Mouse (Mus musculus) liver, adult 2 months (tissue): Measurements from ENCODE around the gene Cs. TPM values are rescaled to one million over a fixed set of nuclear protein-coding genes. Genes with fewer than 3 reads are reported as not detected.

Source experiments
- DNase-seq: peaks from one replicate; pipeline ENCODE4 v3.0.0-alpha.2; 2011; ENCODE audit warnings: low read depth, low spot score; ENCODE audit errors: extremely low read depth
- H3K27ac ChIP-seq: fragments of 200-500 bp; replicated peaks from 2 replicates; pipeline ENCODE4 v1.5.1; 2012; ENCODE audit warnings: low read depth, mild to moderate bottlenecking, control low read depth, inconsistent platforms, low read length; ENCODE audit not compliant: insufficient read depth
- H3K27me3 ChIP-seq: fragments of 200-500 bp; 2 replicates; pipeline ENCODE4 v1.6.1; 2012; ENCODE audit warnings: mild to moderate bottlenecking, moderate library complexity, low read length, inconsistent platforms; ENCODE audit not compliant: control insufficient read depth, insufficient read depth
- H3K36me3 ChIP-seq: fragments of 200-500 bp; 2 replicates; pipeline ENCODE4 v1.6.1; 2012; ENCODE audit warnings: low read length, inconsistent platforms; ENCODE audit not compliant: control insufficient read depth, insufficient read depth
- H3K4me1 ChIP-seq: fragments of 200-500 bp; 2 replicates; pipeline ENCODE4 v1.6.1; 2011; ENCODE audit warnings: low read length; ENCODE audit not compliant: control insufficient read depth, insufficient read depth
- H3K4me3 ChIP-seq: fragments of 200-500 bp; 2 replicates; pipeline ENCODE4 v1.5.1; 2011; ENCODE audit warnings: low read depth, mild to moderate bottlenecking, control low read depth, low read length, moderate library complexity; ENCODE audit not compliant: insufficient read depth
- H3K79me2 ChIP-seq: fragments of 200-500 bp; 2 replicates; pipeline ENCODE4 v1.6.1; 2012; ENCODE audit warnings: inconsistent platforms, mild to moderate bottlenecking, low read length, moderate library complexity; ENCODE audit not compliant: control insufficient read depth, insufficient read depth
- H3K9ac ChIP-seq: fragments of 200-500 bp; 2 replicates; pipeline ENCODE4 v1.6.1; 2012; ENCODE audit warnings: low read depth, mild to moderate bottlenecking, control low read depth, inconsistent platforms, low read length
- CTCF ChIP-seq: fragments of 200-500 bp; IDR thresholded peaks from 2 replicates; pipeline ENCODE4 v1.5.1; 2011; ENCODE audit warnings: low read depth, low read length, control low read depth
- POLR2A ChIP-seq: fragments of 200-500 bp; IDR thresholded peaks from 2 replicates; pipeline ENCODE4 v1.6.1; 2011; ENCODE audit warnings: low read length, control low read depth; ENCODE audit not compliant: insufficient read depth; ENCODE audit errors: extremely low read depth
- WGBS: fragments of 180-500 bp; shearing (Covaris S2); methylation state at CpG from one replicate; pipeline ENCODE4 v1.1.7; 2018; 5-methylcytosine and 5-hydroxymethylcytosine counted together
- polyA plus RNA-seq: library from polyadenylated mRNA; depleted of rRNA; stranded (reverse); fragments of >200 nt; gene quantifications from 2 replicates; pipeline ENCODE4 v1.2.3, GENCODE M21; 2012; rRNA removed
- total RNA-seq: library from RNA; depleted of rRNA; stranded (reverse); fragments of >200 nt; gene quantifications from 2 replicates; pipeline ENCODE4 v1.2.3, GENCODE M21; 2014; rRNA removed

Cs gene
- total and polyA plus RNA-seq, 2 experiments = 57.1 to 115 TPM

DNA sequence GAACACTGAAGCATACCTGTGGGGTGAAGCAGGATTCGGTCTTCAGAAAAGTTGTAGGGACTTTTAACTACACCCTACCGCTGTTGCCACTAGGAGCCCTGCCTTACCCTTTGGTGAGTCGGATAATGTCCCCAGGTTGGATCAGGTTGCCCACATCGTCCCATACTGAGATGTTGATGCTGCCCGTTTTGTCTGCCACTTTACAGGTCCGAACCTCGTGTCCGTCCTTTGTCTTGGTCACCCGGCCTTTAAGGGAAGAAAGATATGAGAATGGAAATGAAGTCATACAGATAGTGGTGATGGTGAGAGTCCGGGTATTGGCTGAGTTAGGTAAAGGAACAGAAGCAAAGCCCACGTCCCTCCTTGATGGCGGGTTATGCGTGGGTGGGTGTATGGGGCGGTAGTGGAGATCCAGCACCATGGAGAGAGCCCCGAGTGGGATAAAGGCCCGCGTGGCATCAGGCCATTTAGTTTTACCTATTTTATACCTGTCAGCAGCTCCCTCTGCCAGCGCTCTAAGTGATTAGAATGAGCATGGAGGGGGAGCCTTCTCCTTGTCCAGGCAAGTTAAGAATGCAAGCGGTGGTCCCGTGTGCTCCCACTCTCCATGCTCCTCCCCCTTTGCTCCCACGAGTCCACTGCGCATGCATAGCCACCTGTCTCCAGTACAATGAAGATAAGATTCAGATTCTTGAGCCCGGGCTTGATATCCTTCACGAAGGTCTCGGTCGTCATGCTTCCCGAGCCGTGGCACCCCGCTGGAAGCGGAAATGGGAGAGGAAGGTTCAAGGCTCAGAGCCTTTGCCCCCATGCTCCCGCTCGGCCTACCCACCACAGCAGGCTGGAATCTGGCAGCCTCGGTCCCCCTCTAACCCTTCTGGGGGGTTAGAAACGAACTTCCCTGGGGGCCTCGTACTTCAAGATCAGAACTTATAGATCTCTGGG, 71.3 kb downstream of the Cs start:
- Histone ChIP-seq H3K4me1 (peaks cover 15% of the 10 kb centered on the region), H3K79me2 (peaks cover 7% of the 10 kb centered on the region; the same call in 1 of the 2 replicates), H3K27ac (peak overlapping the region; percentile 17), H3K9ac (peak overlapping the region; percentile 81), H3K36me3 (no peaks in the 10 kb centered on the region; the same call in 1 of the 2 replicates), H3K27me3 (no peaks in the 10 kb centered on the region), H3K4me3 (peak overlapping the region; percentile 84)
- no peak for DNase-seq
- TF ChIP-seq POLR2A (no peak), CTCF (no peak)
- WGBS = 19% methylated on average over 35 of the region's 35 CpGs

DNA sequence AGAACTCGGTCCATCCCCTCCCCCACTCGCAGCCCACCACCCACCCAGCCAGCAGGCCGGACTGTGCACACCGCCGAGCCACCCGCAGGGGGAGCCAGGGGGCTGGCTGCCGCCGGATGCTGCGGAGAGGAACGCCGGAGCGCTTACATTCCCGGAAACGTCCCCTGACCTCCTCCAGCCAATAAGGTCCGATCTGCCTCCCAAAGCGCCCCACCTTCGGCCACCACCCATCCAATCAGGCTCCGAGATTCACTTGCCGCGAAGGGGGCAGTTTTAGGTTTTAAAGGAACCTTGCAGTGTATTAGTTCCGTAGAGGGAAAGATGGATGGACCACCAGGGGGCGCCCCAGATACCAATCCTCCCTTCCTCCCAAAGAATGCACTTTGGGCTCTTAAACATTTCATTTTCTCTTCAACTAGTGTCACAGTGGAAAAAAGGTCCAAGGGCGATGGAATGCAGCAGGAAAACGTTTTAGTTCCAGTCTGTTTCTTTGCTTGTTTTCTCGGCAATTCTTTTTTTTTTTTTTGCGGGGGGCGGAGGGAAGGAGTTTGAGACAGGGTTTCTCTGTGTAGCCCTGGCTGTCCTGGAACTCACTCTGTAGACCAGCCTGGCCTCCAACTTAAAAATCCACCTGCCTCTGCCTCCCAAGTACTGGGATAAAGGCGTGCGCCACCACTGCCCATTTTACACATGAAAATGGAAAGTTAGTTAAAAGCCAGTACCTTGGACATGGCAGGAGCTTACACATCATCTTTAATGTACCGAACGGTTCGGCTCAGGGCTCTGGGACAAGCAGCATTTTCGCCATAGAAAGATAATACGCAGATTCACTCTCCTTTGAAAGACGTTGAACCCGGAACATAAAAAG, 72.4 kb downstream of the Cs start:
- no peaks in the 10 kb centered on the region for H3K27me3 ChIP-seq
- H3K4me1 ChIP-seq = peaks cover 15% of the 10 kb centered on the region
- H3K36me3 ChIP-seq = no peaks in the 10 kb centered on the region; the same call in 1 of the 2 replicates
- H3K4me3 ChIP-seq = peak overlapping the region; percentile 84
- 5% methylated on average over 36 of the region's 36 CpGs for WGBS
- H3K27ac ChIP-seq = peak overlapping the region; percentile 66
- TF ChIP-seq CTCF (peak; percentile 79), POLR2A (peak; percentile 66; the same call in 1 of the 2 replicates)
- H3K79me2 ChIP-seq = peaks cover 7% of the 10 kb centered on the region; the same call in 1 of the 2 replicates
- peak; percentile 96 for DNase-seq
- peak overlapping the region; percentile 81 for H3K9ac ChIP-seq

DNA sequence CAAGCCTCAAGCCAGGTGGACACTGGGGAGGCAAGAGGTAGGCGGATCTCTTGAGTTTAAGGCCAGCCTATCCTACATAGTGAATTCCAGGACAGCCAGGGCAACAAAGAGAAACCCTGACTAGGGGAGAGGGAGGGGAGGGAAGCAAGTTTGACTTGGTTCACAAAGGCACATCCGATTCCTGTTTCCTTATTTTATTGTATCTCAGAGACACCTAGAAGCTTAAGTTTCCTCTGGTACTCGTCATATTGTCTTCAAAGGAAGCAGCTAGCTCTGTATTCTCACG, 73.0 kb downstream of the Cs start:
- WGBS = 25% methylated on average over 4 of the region's 4 CpGs
- Histone ChIP-seq H3K79me2 (peaks cover 7% of the 10 kb centered on the region; the same call in 1 of the 2 replicates), H3K9ac (peak overlapping the region; percentile 43), H3K27ac (peak overlapping the region; percentile 66), H3K36me3 (peaks cover 3% of the 10 kb centered on the region; the same call in 1 of the 2 replicates), H3K27me3 (no peaks in the 10 kb centered on the region), H3K4me3 (peak overlapping the region; percentile 1; the same call in 1 of the 2 replicates), H3K4me1 (peaks cover 15% of the 10 kb centered on the region)
- TF ChIP-seq CTCF = no peak
- TF ChIP-seq POLR2A = no peak
- peak; percentile 43 for DNase-seq

DNA sequence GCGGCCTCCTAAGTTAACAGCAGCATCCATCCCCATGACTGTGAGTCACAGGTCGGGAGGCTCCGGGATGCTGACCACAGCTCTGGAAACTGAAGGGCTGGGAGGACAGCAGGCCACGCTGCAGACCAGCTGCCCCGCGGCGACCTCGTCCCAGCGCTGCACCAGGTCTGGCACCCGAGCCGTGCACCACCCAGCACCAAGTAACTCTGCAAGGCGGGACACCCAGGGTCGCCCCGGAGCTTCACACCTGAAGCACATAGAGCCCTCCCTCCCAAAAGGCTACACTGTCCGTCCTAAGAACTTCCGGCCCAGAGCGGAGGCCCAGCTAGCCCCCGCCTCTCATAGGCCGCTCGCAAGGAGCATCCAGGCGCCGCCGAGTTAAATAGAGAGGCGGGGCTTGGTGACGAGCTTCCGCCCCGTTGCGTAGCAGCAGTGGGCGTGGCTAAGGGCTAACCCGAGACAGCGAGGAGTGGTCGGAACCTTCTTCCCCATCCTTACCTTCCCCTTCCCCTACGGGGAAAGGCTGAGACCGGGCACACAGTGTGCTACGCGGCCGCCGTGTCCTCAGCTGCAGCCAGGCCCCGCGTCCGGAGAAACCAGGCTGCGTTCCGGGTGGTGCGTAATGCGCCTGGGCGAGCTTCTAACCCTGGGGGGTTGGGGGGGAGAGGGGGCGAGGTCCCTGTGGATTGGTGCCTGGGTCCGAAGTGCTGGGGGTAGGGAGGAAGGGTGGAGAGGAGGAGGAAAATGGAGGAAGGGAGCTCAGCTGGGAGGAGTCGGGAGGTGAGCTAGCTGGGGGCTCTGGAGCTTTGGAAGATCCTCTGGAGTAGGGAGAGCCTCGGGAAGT, 73.9 kb downstream of the Cs start, which contains the start of the genes Nabp2 and Rnf41:
Gene Nabp2 (minus strand): TSS at position 282 of the 844 bp plus-strand sequence.
Gene Rnf41 (plus strand): TSS at position 447 of the 844 bp plus-strand sequence.
- peak; percentile 81 for DNase-seq
- WGBS = under 1% methylated on average over 49 of the region's 50 CpGs
- Histone ChIP-seq H3K36me3 (peaks cover 4% of the 10 kb centered on the region; the same call in 1 of the 2 replicates), H3K4me1 (peaks cover 15% of the 10 kb centered on the region), H3K9ac (peak within 1 kb of the TSS; percentile 88), H3K27me3 (no peaks in the 10 kb centered on the region), H3K79me2 (peaks cover 7% of the 10 kb centered on the region; the same call in 1 of the 2 replicates), H3K4me3 (peak within 1 kb of the TSS; percentile 87), H3K27ac (peak within 1 kb of the TSS; percentile 78)
- TF ChIP-seq CTCF (no peak), POLR2A (peak; percentile 41)

DNA sequence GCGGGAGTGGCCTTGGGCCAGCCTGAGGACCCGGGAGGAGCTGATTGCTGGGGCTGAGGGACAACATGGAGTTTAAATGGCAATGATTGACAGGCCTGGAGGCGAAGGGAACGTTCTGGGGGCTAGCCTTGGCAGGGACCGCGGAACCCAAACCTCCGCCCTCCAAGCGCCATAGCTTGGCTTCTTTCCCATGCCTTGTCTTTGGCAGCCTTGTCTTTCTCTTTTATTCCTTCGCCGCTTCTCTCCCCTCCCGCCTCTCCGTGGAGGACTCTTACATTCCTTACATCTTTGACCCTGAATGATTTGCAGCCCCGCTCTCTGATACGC, 74.5 kb downstream of the Cs start:
- Histone ChIP-seq H3K4me3 (peak overlapping the region; percentile 87), H3K36me3 (peaks cover 6% of the 10 kb centered on the region; the same call in 1 of the 2 replicates), H3K27ac (peak overlapping the region; percentile 36; the same call in 1 of the 2 replicates), H3K79me2 (peaks cover 7% of the 10 kb centered on the region; the same call in 1 of the 2 replicates), H3K27me3 (no peaks in the 10 kb centered on the region), H3K9ac (peak overlapping the region; percentile 86), H3K4me1 (peaks cover 15% of the 10 kb centered on the region)
- WGBS = 10% methylated on average over 14 of the region's 14 CpGs
- TF ChIP-seq POLR2A (no peak), CTCF (no peak)
- DNase-seq = no peak

Other genes starting within 250 kb of the Cs start
- 6.6 and 9.1 TPM in 2 replicates for gene Baz2a, start 246.2 kb upstream of the Cs start, total RNA-seq
- 9.7 and 12.3 TPM in 2 replicates for gene Baz2a, start 246.2 kb upstream of the Cs start, polyA plus RNA-seq
- 8.0 and 9.6 TPM in 2 replicates for gene Rbms2, start 157.4 kb upstream of the Cs start, total RNA-seq
- gene Rbms2, start 157.4 kb upstream of the Cs start, polyA plus RNA-seq = 21.2 and 23.2 TPM in 2 replicates
- 485 and 986 TPM in 2 replicates for gene Gls2, start 143.3 kb upstream of the Cs start, total RNA-seq
- 1,667 and 2,920 TPM in 2 replicates for gene Gls2, start 143.3 kb upstream of the Cs start, polyA plus RNA-seq
- 20.8 and 21.1 TPM in 2 replicates for gene Spryd4, start 125.9 kb upstream of the Cs start, total RNA-seq
- 30.2 and 33.1 TPM in 2 replicates for gene Spryd4, start 125.9 kb upstream of the Cs start, polyA plus RNA-seq
- not detected in 2 replicates for gene Mip, start 111.9 kb upstream of the Cs start, total RNA-seq
- not detected in 2 replicates for gene Mip, start 111.9 kb upstream of the Cs start, polyA plus RNA-seq
- 1.6 and 1.7 TPM in 2 replicates for gene Timeless, start 105.7 kb upstream of the Cs start, total RNA-seq
- gene Timeless, start 105.7 kb upstream of the Cs start, polyA plus RNA-seq = 0.75 and 1.1 TPM in 2 replicates
- gene Apon, start 83.6 kb upstream of the Cs start, total RNA-seq = 201 and 227 TPM in 2 replicates
- 446 and 456 TPM in 2 replicates for gene Apon, start 83.6 kb upstream of the Cs start, polyA plus RNA-seq
- 1,199 and 1,422 TPM in 2 replicates for gene Apof, start 69.1 kb upstream of the Cs start, total RNA-seq
- gene Apof, start 69.1 kb upstream of the Cs start, polyA plus RNA-seq = 2,021 and 2,079 TPM in 2 replicates
- gene Stat2, start 67.2 kb upstream of the Cs start, total RNA-seq = 17.0 and 17.6 TPM in 2 replicates
- 26.3 and 46.6 TPM in 2 replicates for gene Stat2, start 67.2 kb upstream of the Cs start, polyA plus RNA-seq
- gene Il23a, start 39.0 kb upstream of the Cs start, total RNA-seq = not detected in 2 replicates
- gene Il23a, start 39.0 kb upstream of the Cs start, polyA plus RNA-seq = not detected in 2 replicates
- 9.1 and 11.8 TPM in 2 replicates for gene Pan2, start 34.4 kb upstream of the Cs start, total RNA-seq
- gene Pan2, start 34.4 kb upstream of the Cs start, polyA plus RNA-seq = 12.7 and 20.3 TPM in 2 replicates
- 89.5 and 107 TPM in 2 replicates for gene Cnpy2, start 15.3 kb upstream of the Cs start, total RNA-seq
- 69.0 and 72.0 TPM in 2 replicates for gene Cnpy2, start 15.3 kb upstream of the Cs start, polyA plus RNA-seq
- 19.9 and 20.7 TPM in 2 replicates for gene Coq10a, start 31.3 kb downstream of the Cs start, total RNA-seq
- gene Coq10a, start 31.3 kb downstream of the Cs start, polyA plus RNA-seq = 57.9 and 65.7 TPM in 2 replicates
- gene Ankrd52, start 39.4 kb downstream of the Cs start, total RNA-seq = 5.6 and 9.3 TPM in 2 replicates
- 11.8 and 14.8 TPM in 2 replicates for gene Ankrd52, start 39.4 kb downstream of the Cs start, polyA plus RNA-seq
- gene Slc39a5, start 63.5 kb downstream of the Cs start, total RNA-seq = 2.4 and 3.2 TPM in 2 replicates
- gene Slc39a5, start 63.5 kb downstream of the Cs start, polyA plus RNA-seq = 2.0 and 8.9 TPM in 2 replicates
- gene Nabp2, start 73.8 kb downstream of the Cs start, total RNA-seq = 12.9 and 17.0 TPM in 2 replicates
- gene Nabp2, start 73.8 kb downstream of the Cs start, polyA plus RNA-seq = 22.3 and 27.9 TPM in 2 replicates
- gene Rnf41, start 73.9 kb downstream of the Cs start, total RNA-seq = 5.1 and 6.6 TPM in 2 replicates
- 5.9 TPM in 2 replicates for gene Rnf41, start 73.9 kb downstream of the Cs start, polyA plus RNA-seq
- gene Smarcc2, start 121.5 kb downstream of the Cs start, total RNA-seq = 13.8 and 21.9 TPM in 2 replicates
- 63.1 and 64.5 TPM in 2 replicates for gene Smarcc2, start 121.5 kb downstream of the Cs start, polyA plus RNA-seq
- 477 and 556 TPM in 2 replicates for gene Myl6, start 156.4 kb downstream of the Cs start, total RNA-seq
- gene Myl6, start 156.4 kb downstream of the Cs start, polyA plus RNA-seq = 553 and 575 TPM in 2 replicates
- gene Myl6b, start 161.0 kb downstream of the Cs start, total RNA-seq = 0.28 and 0.47 TPM in 2 replicates
- gene Myl6b, start 161.0 kb downstream of the Cs start, polyA plus RNA-seq = 1.1 and 1.6 TPM in 2 replicates
- 7.9 and 10.7 TPM in 2 replicates for gene Esyt1, start 188.1 kb downstream of the Cs start, total RNA-seq
- 9.2 and 12.8 TPM in 2 replicates for gene Esyt1, start 188.1 kb downstream of the Cs start, polyA plus RNA-seq
- gene Zc3h10, start 210.0 kb downstream of the Cs start, total RNA-seq = 3.2 and 4.4 TPM in 2 replicates
- 6.8 and 8.1 TPM in 2 replicates for gene Zc3h10, start 210.0 kb downstream of the Cs start, polyA plus RNA-seq
- 921 and 1,015 TPM in 2 replicates for gene Rpl41, start 211.6 kb downstream of the Cs start, total RNA-seq
- 794 TPM in 2 replicates for gene Rpl41, start 211.6 kb downstream of the Cs start, polyA plus RNA-seq
- 24.7 and 30.0 TPM in 2 replicates for gene Pa2g4, start 228.3 kb downstream of the Cs start, total RNA-seq
- gene Pa2g4, start 228.3 kb downstream of the Cs start, polyA plus RNA-seq = 17.6 and 17.8 TPM in 2 replicates